Mouse (Mus musculus) lung, embryonic 14.5 days (tissue): ENCODE measurements around the gene Nfkbiz. TPM values are rescaled to one million over a fixed set of nuclear protein-coding genes. Genes with fewer than 3 reads are reported as not detected.
"Not testable (repeated sequence)": the region's sequence is repeated elsewhere in the genome, so short reads cannot be mapped to it uniquely, and the experiment has no call there.

Experiments used
- ATAC-seq: fragments of 200-750 bp; cut with Nextera tagmentation; 2 replicates; pipeline ENCODE4 v1.8.0; 2017; ENCODE audit warnings: mild to moderate bottlenecking, moderate TSS enrichment, moderate library complexity; ENCODE audit not compliant: insufficient read depth
- DNase-seq: peaks from one replicate; pipeline ENCODE4 v3.0.0-alpha.2; 2015
- H3K27ac ChIP-seq: fragments of 300-500 bp; sonication (generic); 2 replicates; pipeline ENCODE4 v1.5.1; 2014; ENCODE audit warnings: low read depth, mild to moderate bottlenecking, moderate library complexity
- H3K27me3 ChIP-seq: fragments of 300-500 bp; sonication (generic); 2 replicates; pipeline ENCODE4 v1.6.1; 2014; ENCODE audit warnings: low read length, control low read depth; ENCODE audit not compliant: insufficient read depth
- H3K36me3 ChIP-seq: fragments of 300-500 bp; sonication (generic); 2 replicates; pipeline ENCODE4 v1.6.1; 2014; ENCODE audit warnings: control low read depth; ENCODE audit not compliant: insufficient read depth
- H3K4me1 ChIP-seq: fragments of 300-500 bp; sonication (generic); 2 replicates; pipeline ENCODE4 v1.6.1; 2014; ENCODE audit warnings: antibody characterized with exemption, control low read depth; ENCODE audit not compliant: insufficient read depth
- H3K4me2 ChIP-seq: fragments of 300-500 bp; sonication (generic); 2 replicates; pipeline ENCODE4 v1.6.1; 2014; ENCODE audit warnings: mild to moderate bottlenecking
- H3K4me3 ChIP-seq: fragments of 300-500 bp; sonication (generic); 2 replicates; pipeline ENCODE4 v1.5.1; 2014; ENCODE audit warnings: low read depth, low read length
- H3K9ac ChIP-seq: fragments of 300-500 bp; sonication (generic); 2 replicates; pipeline ENCODE4 v1.6.1; 2014
- H3K9me3 ChIP-seq: fragments of 300-500 bp; sonication (generic); 2 replicates; pipeline ENCODE4 v1.6.1; 2016; ENCODE audit warnings: low read depth, low read length, control low read depth
- CTCF ChIP-seq: IDR thresholded peaks from 2 replicates; pipeline ENCODE4 v1.5.1; 2016; ENCODE audit warnings: antibody characterized with exemption, low read depth
- WGBS: fragments of 180-500 bp; shearing (Covaris S2); extraction: QIAGEN DNeasy Blood & Tissue Kit; methylation state at CpG from one replicate; pipeline ENCODE4 v1.1.7; 2014; 5-methylcytosine and 5-hydroxymethylcytosine counted together
- polyA plus RNA-seq: library from polyadenylated mRNA; unstranded; fragments of >200 nt; fragmentation: Nextera tagmentation; extraction: Ambion mirVana; gene quantifications from 2 replicates; pipeline ENCODE4 v1.2.1, GENCODE M21; 2014

Nfkbiz gene
- polyA plus RNA-seq, 1 experiment from 2014 or later: 5.8 TPM

DNA sequence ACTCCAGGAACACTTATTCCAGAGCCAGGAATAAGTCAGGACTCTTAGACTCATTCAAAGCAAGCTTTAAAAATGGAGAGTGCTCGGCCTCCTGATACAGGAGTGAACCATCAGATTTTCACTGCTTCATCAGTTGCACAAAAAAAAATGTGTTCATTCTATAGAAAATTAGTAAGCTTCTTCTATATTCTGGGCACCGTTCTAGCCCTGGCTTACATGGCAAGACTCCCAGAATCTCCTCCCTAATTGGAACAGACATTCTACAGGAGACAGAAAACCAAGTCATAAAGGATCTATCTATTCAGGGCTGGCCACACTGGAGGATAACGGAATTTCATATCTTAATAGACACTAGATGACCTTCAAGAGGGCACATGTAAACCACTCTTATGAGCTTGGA lies 22.4 kb upstream of the Nfkbiz start:
- 0 out of 2 replicates have a peak, but pooled peaks cover 2% of the 10 kb centered on the region for H3K36me3 ChIP-seq
- TF ChIP-seq CTCF: no peak
- no peak overlapping the region for H3K27ac ChIP-seq
- H3K4me3 ChIP-seq: no peak overlapping the region
- ATAC-seq: no peak
- H3K27me3 ChIP-seq: no peaks in the 10 kb centered on the region
- H3K4me1 ChIP-seq: no peaks in the 10 kb centered on the region
- H3K4me2 ChIP-seq: no peak overlapping the region
- WGBS: 82% methylated on average over 3 of the region's 3 CpGs
- no peak for DNase-seq
- H3K9ac ChIP-seq: no peak overlapping the region
- H3K9me3 ChIP-seq: no peaks in the 10 kb centered on the region

DNA sequence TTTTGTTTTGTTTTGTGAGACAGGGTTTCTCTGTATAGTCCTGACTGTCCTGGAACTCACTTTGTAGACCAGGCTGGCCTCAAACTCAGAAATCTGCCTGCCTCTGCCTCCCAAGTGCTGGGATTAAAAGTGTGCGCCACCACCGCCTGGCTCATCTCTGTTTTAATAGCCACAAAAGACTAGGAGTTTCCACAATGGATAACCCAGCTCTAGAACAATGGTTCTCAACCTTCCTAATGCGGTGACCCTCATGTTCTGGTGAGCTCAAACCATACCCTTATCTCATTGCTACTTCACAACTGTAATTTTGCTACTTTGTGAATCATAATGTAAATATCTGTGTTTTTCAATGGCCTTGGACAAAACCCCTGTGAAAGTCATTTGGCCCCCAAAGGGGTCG lies 20.7 kb upstream of the Nfkbiz start:
- WGBS: 81% methylated on average over 4 of the region's 4 CpGs
- not testable (repeated sequence) for H3K27me3 ChIP-seq, H3K4me2 ChIP-seq, DNase-seq, H3K4me3 ChIP-seq, H3K27ac ChIP-seq, H3K9ac ChIP-seq, H3K36me3 ChIP-seq, H3K9me3 ChIP-seq, ATAC-seq, H3K4me1 ChIP-seq

DNA sequence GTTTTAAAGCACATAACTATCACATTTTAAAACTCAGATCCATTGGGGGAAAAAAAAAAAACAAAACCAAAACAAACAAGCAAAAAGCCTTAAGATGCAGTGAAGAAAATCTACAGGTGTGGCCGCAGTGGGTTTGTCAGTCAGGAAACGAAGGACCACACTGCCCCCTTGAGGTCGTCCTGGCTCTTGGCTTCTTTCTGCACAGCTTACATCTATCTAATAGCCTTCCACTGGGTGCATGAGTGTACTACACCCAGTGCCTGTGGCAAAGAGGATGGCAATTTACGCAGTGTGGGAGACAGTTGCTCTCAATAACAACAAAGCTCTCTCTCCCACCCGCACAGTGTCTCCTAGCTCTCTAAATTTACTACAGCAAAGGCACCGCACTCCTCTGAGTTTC lies 19.8 kb upstream of the Nfkbiz start:
- no peak overlapping the region for H3K4me3 ChIP-seq
- no peaks in the 10 kb centered on the region for H3K4me1 ChIP-seq
- no peaks in the 10 kb centered on the region for H3K9me3 ChIP-seq
- no peak overlapping the region for H3K9ac ChIP-seq
- ATAC-seq (peak; percentile 58; the same call in 1 of the 2 replicates), DNase-seq (peak; percentile 74)
- WGBS: 61% methylated on average over 6 of the region's 6 CpGs
- no peak overlapping the region for H3K4me2 ChIP-seq
- TF ChIP-seq CTCF: peak; percentile 68
- H3K27ac ChIP-seq: no peak overlapping the region
- no peaks in the 10 kb centered on the region for H3K36me3 ChIP-seq
- H3K27me3 ChIP-seq: no peaks in the 10 kb centered on the region

DNA sequence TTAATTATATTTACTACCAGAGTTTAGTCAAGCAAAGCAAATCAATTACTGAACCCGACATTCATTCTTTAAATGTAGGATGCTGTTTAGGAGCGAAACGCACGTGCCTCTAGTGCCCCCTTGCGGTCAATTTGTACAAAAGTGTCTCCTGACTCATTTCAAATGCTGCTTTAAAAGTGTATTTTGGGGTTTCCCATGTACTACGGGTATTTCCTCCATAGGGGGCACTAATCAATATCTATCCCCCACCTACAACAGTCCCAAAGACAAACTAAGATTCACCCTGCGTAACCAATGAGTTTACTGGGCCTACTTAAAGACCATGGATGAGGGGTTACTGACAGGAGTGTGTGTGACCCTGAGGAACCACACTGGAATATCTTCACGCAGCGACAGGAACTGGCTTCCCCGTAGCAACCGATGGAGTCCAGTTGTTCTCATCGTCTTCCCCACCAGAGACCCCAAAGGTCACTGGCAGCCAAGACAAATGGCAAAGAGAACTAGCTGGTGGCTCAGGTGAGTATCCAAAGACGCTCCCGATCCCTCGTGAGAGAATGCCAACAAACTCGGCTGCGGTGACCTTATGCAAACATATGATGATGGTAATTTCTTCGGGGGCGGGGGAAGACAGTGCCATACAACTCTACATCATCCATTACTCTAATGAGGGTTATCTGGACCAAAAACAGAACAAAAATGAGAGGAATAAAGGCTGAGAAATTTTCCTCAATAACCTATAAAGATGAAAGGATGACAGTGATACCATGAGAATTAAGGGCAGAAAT lies 14.4 kb upstream of the Nfkbiz start:
- H3K4me1 ChIP-seq: no peaks in the 10 kb centered on the region
- 49% methylated on average over 19 of the region's 19 CpGs for WGBS
- no peaks in the 10 kb centered on the region for H3K27me3 ChIP-seq
- ATAC-seq: peak; percentile 58; the same call in 1 of the 2 replicates
- H3K9ac ChIP-seq: no peak overlapping the region
- peak; percentile 94 for DNase-seq
- H3K27ac ChIP-seq: no peak overlapping the region
- H3K36me3 ChIP-seq: 0 out of 2 replicates have a peak, but pooled peaks cover 4% of the 10 kb centered on the region
- H3K9me3 ChIP-seq: no peaks in the 10 kb centered on the region
- TF ChIP-seq CTCF: peak; percentile 89
- no peak overlapping the region for H3K4me2 ChIP-seq
- no peak overlapping the region for H3K4me3 ChIP-seq

DNA sequence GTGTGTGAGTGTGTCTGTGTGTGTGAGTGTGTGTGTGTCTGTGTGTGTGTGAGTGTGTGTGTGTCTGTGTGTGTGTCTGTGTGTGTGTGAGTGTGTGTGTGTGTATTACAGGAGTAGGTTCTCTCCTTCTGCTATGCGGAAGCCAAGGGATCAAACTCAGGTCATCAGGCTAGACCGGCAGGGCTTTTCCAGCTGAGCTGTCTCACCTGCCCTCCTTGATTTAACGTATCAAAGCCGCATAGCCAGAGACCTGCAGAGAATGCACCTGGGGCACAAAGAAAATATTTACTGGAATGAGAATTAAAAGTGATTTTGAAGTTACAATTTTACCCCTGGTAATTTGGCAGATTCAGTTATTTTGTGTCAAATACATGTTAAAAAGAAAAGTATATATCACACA lies 13.8 kb upstream of the Nfkbiz start:
- DNase-seq: no peak
- Histone ChIP-seq H3K27me3 (no peaks in the 10 kb centered on the region), H3K36me3 (0 out of 2 replicates have a peak, but pooled peaks cover 4% of the 10 kb centered on the region), H3K27ac (no peak overlapping the region), H3K4me1 (no peaks in the 10 kb centered on the region), H3K9me3 (no peaks in the 10 kb centered on the region), H3K9ac (no peak overlapping the region), H3K4me2 (no peak overlapping the region), H3K4me3 (no peak overlapping the region)
- no peak; the same call in 1 of the 2 replicates for ATAC-seq
- TF ChIP-seq CTCF: no peak
- WGBS: 37% methylated on average over 4 of the region's 4 CpGs

DNA sequence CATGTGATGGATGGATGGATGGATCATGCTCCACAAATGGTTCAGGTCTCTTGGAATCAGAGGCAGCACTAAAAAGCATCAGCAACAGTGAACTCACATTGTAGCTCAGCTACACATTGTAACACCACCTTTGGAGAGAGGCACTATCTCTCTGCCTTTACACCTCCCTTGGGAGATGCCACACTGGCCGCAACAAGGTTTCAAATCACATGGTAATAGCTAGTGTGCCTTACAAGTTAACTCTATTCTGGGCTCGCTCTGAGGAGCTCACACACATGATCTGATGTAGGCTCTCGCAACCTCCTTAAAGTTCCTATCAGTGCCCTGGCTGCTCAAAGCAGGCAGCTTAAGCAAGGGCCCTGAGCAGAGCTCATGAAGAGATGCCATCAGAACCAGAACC lies 11.8 kb upstream of the Nfkbiz start:
- H3K27me3 ChIP-seq: no peaks in the 10 kb centered on the region
- H3K36me3 ChIP-seq: 0 out of 2 replicates have a peak, but pooled peaks cover 6% of the 10 kb centered on the region
- no peak overlapping the region for H3K27ac ChIP-seq
- no peaks in the 10 kb centered on the region for H3K4me1 ChIP-seq
- TF ChIP-seq CTCF: no peak
- no peak overlapping the region for H3K4me2 ChIP-seq
- no peak overlapping the region for H3K4me3 ChIP-seq
- no peaks in the 10 kb centered on the region for H3K9me3 ChIP-seq
- no peak overlapping the region for H3K9ac ChIP-seq
- 93% methylated on average over 3 of the region's 3 CpGs for whole genome bisulfite sequencing
- ATAC-seq: no peak
- no peak for DNase-seq

DNA sequence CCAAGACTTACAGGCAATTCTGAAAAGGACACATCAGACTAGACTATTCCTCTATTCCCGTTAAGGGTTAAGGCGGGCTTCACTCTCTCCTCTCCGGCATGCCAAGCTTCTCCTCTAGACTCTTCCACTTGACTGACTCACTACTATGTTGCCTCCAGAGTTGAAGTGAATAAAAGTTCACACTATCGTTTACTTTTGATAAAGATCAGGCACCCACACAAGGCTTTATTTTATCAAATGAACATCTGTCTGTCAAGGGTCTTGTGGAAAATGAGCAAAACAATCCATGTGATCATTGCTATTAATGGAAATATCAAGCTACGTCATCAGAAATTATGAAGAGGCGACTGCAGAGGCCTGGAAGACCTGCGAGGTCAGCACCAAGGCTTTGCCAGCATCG lies 9.0 kb upstream of the Nfkbiz start:
- TF ChIP-seq CTCF: no peak
- ATAC-seq (peak; percentile 41; the same call in 1 of the 2 replicates), DNase-seq (no peak)
- H3K27ac ChIP-seq: no peak overlapping the region
- H3K4me3 ChIP-seq: no peak overlapping the region
- H3K9me3 ChIP-seq: no peaks in the 10 kb centered on the region
- peaks cover 19% of the 10 kb centered on the region; the same call in 1 of the 2 replicates for H3K36me3 ChIP-seq
- 71% methylated on average over 8 of the region's 8 CpGs for WGBS
- H3K27me3 ChIP-seq: no peaks in the 10 kb centered on the region
- no peak overlapping the region for H3K9ac ChIP-seq
- H3K4me2 ChIP-seq: no peak overlapping the region
- H3K4me1 ChIP-seq: no peaks in the 10 kb centered on the region
